Mouse (Mus musculus): Measurements from ENCODE around the gene Pnpla2.

The Pnpla2 gene

GRCm38 (mm10) chr7:141483114-141483653 lies 28.2 kb downstream of the Pnpla2 start:
- no peak for DNase-seq (ENCODE audit: low spot score)

DNA sequence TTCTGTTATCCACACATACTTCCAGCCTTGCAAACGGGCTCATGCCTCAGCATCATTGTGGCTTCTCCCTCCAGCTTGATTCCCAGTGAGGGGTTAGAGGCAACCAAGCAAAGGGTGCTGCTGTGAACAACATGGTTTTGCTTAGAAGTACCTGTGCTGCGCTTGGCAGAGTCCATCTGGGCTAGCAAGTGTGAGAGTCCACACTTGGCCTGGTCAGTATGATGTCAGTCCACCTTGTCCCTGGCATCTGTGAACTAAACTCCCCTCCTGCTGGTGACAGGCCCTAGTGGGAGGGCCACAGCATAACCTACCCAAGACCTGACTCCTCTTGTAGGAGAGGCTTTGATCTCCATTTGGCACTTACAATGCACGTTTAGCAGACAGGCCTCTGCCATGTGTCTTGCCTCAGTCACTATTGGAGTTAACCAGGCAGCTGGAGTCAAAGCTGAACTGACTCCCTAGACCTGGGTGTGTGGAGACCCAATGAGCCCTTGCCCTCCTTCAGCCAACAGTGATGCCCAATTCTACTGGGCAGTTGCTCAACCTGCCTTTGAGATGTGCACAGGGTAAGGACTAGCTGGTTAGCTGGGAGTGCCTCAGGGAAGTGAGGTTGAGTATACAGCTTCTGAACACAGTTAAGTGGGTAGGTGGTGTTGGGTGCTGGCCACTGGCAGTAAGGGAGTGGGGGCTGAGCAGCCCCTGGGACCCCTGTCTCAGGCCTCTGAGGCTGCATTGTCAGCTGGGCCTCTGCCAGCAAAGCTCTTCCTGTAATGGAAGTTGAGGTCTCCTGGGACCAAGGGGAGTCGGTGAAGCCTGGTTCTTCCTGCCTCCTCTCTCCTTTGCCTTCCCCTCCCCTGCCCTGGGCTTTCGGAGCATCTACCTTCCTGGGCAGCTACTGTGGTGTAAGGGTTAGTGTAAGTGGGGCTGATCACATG lies 29.5 kb downstream of the Pnpla2 start:
- DNase-seq (ENCODE audit: low spot score): no peak

DNA sequence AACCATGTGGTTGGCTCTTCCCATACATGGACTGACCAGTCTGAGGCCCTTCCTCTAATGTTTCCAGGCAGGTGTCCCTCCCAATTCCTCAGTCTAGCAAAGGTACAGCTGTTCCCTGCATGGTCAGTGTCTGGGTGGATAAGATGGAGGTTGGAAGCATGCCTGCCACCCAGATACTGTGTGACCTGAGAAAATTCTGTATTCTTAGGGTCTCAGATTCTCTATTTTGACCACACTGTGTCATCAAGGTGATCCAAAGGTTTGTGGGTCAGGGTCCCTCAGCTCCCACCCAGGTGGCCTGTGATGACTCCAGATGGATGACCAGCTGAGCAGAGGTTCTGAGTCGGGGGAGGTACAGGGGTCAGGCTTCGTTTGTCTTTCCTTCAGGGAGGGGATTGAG lies 30.2 kb downstream of the Pnpla2 start:
- DNase-seq (ENCODE audit: low spot score): no peak

DNA sequence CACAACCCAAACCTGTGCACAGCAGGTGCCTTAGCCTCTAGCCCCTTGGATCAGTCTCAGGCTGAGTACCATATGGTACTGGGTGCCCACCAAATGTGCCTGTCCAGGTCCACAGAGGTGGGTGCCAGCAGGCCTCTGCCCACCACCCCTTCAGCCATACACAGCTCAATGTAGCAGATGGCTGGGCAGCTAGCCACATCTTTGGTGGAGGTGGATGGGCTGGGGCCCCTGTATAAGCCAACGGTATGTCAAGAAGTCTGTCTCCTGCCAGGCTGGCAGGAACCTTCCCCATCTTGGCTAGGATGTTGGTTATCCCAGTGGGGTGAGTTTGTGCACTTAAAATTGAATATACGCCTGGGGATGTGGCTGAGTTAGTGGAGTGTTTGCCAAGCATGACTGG lies 30.6 kb downstream of the Pnpla2 start:
- no peak for DNase-seq (ENCODE audit: low spot score)

DNA sequence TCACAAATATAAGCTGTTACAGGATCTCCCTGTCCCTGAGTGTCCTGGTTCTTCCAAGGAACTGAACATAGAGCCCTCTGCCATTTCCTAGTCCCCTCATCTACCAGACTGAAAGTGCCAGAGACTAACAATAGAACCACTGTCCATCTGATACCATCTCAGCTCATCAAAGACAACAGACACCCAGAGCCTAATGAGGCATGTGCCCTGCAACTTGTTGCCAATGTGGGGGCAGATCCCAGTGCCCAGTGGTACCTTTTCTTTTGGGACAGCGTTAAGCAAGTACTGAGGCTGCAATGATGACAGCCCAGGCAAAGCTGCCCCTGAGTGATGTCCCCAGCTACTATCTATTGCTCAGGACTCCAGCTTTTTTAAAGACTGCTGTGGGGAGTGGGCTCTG lies 31.2 kb downstream of the Pnpla2 start:
- no peak for DNase-seq (ENCODE audit: low spot score)

GRCm38 (mm10) chr7:141487141-141487540 lies 32.1 kb downstream of the Pnpla2 start:
- no peak for DNase-seq (ENCODE audit: low spot score)

- DNase-seq (ENCODE audit: low spot score): no peak
Measured at GRCm38 (mm10) chr7:141491151-141491550, 36.2 kb downstream of the Pnpla2 start.

GRCm38 (mm10) chr7:141492738-141493137 lies 37.7 kb downstream of the Pnpla2 start:
- DNase-seq (ENCODE audit: low spot score): no peak

DNA sequence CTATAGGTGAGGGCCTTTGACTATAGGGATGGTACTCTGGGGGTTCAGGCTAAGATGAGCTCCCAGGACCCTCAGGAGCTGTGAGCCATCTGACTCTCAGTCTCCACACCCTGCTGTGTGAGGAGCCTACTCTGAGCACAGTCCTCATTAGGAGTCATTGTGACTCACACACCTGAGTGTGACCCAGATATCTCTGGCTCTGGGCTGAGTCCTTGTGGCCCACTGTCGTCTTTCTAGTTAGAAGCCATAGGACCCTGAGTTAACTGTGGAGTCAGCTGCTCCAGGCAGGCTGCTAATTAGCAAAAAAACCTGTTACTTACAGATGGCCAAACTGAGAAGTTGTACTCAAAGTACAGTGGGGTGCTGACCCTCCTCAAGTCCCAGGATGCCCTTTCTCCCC lies 38.7 kb downstream of the Pnpla2 start:
- DNase-seq (ENCODE audit: low spot score): no peak

DNA sequence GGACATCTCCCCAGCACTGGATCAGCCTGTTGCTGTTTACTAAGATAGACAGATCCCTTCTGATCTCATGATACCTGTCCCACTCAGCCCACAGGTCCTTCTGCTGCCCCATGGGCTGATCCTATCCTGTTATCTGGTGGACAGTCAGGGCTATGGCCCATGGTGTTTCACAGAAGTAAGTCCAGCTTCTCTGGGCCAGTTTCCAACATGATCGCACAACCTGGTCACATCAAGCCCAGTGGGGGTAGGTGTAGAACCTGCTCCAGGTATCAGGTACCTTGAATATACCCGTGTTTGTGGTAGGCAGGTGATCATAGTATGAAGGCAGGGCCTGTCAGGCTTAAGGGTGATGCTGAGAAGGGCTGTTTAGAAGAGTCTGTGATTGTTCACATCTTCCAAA lies 40.4 kb downstream of the Pnpla2 start:
- no peak for DNase-seq (ENCODE audit: low spot score)

GRCm38 (mm10) chr7:141495940-141496339 lies 40.9 kb downstream of the Pnpla2 start:
- no peak for DNase-seq (ENCODE audit: low spot score)

DNA sequence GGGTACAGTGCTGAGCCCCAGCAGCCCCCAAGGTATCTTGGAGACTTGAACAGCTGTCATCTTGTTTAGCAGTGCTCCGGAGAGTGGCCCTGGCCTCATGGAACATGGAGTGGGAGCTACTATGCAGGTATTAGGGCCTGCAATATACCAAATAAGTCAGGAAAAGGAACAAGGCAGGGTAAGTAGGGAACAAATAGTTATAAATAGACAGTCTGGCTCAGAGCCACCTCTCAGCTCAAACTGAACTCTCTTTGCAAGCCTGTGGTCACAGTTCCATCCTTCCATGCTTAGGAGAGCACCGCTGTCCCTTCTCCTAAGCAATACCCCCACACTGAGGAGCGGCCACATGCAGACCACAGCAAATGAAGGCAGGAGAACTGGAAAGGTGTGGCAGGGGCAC lies 42.6 kb downstream of the Pnpla2 start:
- DNase-seq (ENCODE audit: low spot score): no peak

DNA sequence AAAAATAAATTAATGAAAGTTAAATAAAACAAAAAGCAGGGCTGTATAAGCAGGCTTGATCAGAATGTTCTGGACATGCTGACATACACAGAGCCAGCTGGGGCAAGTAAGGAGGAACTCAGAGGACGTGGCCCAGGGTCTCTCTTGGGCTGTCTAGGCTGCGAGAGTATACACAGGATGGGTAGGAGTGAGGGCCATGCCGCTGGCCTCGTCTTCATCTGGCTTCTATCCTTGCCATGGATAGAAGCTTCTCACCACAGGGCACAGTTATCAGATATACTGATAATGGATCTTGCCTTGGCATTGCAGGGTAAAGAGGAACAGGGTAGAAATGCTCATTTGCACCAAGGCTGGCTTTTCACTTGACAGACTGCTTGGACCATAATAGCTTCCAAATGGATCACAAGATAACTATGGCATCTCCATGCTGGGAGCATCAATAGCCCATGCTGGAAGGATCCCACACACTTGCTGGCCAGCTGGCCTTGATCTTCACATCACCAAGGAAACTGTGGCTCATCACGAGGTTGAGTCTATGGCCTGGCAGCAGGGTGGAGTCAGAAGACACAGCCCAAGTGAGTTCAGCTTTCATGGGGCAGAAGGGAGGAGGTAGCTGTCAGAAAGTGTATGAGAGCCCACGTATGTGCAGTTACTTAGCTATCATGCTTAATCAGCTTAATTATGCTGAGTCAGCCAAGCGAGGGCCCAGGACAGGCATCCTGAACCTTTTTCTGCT lies 47.0 kb downstream of the Pnpla2 start:
- DNase-seq (ENCODE audit: low spot score): no peak

DNA sequence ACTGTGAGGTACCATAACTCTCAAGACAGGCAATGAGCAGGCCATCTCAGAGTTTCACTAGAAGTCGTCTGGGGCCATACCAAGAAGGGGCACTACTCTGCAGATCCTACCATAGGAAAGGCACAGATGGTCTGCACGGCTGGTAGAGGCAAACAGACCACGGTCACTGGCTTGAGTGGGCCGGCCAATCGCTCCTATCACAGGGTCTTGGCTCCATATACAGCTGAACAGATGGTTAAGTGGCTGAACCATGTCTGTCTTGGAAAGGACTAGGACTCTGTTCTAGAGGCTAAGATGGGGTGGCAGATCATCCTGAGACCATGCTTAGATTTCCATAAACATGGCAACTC lies 47.5 kb downstream of the Pnpla2 start:
- DNase-seq (ENCODE audit: low spot score): no peak

DNA sequence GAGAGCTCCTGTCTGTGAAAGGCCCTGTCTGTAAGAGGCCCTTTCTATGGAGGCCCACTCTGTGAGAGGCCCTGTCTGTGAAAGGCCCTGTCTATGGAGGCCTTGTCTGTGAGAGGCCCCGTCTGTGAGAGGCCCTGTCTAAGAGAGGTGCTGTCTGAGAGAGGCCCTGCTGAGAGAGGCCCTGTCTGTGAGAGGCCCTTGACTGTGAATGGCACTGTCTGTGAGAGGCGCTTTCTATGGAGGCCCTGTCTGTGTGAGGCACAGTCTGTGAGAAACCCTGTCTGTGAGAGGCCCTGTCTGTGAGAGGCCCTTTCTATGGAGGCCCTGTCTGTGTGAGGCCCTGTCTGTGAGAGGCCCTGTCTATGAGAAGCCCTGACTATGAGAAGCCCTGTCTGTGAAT lies 51.3 kb downstream of the Pnpla2 start:
- DNase-seq (ENCODE audit: low spot score): no peak

DNA sequence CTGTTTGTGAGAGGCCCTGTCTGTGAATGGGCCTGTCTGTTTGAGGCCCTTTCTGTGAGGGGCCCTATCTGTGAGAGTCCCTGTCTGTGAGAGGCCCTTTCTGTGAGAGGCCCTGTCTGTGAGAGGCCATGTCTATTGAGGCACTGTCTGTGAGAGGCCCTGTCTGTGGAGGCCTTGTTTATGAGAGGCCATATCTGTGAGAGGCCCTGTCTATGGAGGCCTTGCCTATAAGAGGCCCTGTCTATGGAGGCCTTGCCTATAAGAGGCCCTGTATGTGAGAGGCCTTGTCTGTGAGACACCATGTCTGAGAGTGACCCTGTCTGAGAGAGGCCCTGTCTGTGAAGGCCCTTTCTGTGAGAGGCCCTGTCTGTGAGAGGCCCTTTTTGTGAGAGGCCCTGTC lies 53.2 kb downstream of the Pnpla2 start:
- DNase-seq (ENCODE audit: low spot score): no peak

DNA sequence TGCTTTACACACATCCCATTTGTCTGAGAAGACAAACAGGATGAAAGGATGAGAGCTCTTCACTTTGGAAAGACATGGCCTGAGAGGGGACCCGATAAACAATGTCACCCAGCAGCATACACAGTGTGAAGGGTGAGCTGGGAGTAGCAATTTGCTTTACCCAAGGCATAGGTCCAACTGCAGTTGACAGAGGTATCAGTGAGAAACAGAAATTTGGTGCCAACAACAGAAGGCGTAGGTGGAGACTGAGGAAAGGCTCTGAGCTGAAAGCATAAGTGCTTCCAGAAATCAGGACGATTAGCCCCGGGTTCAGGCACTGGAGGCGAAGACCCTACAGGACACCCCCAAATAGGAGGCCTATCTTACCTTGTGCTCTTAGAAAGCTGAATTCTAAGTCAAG lies 55.2 kb downstream of the Pnpla2 start:
- no peak for DNase-seq (ENCODE audit: low spot score)

Measured in layer of hippocampus, adult 9-10 months (tissue).